Mouse (Mus musculus) midbrain, embryonic 14.5 days (tissue): Measurements from ENCODE around the gene Ggt5. TPM values are rescaled to one million over a fixed set of nuclear protein-coding genes. Genes with fewer than 3 reads are reported as not detected.

Experiments used
- ATAC-seq: fragments of 200-750 bp; cut with Nextera tagmentation; 2 replicates; pipeline ENCODE4 v1.8.0; 2017; ENCODE audit warnings: moderate number of reproducible peaks, moderate library complexity; ENCODE audit not compliant: low FRiP score, low TSS enrichment
- DNase-seq: peaks from one replicate; pipeline ENCODE4 v3.0.0-alpha.2; 2015
- H3K27ac ChIP-seq: fragments of 300-500 bp; sonication (generic); replicated peaks from 2 replicates; pipeline ENCODE4 v1.5.1; 2014; ENCODE audit warnings: mild to moderate bottlenecking, low read depth, low read length, moderate library complexity
- H3K27me3 ChIP-seq: fragments of 300-500 bp; sonication (generic); 2 replicates; pipeline ENCODE4 v1.6.1; 2014; ENCODE audit warnings: low read length, control low read depth, mixed read lengths; ENCODE audit not compliant: control insufficient read depth, insufficient read depth
- H3K36me3 ChIP-seq: fragments of 300-500 bp; sonication (generic); 2 replicates; pipeline ENCODE4 v1.6.1; 2014; ENCODE audit warnings: low read length, control low read depth; ENCODE audit not compliant: control insufficient read depth, insufficient read depth
- H3K4me1 ChIP-seq: fragments of 300-500 bp; sonication (generic); 2 replicates; pipeline ENCODE4 v1.6.1; 2014; ENCODE audit warnings: mild to moderate bottlenecking, antibody characterized with exemption, low read length, control low read depth; ENCODE audit not compliant: control insufficient read depth, insufficient read depth
- H3K4me2 ChIP-seq: fragments of 300-500 bp; sonication (generic); 2 replicates; pipeline ENCODE4 v1.6.1; 2014; ENCODE audit warnings: mild to moderate bottlenecking, low read length, moderate library complexity
- H3K4me3 ChIP-seq: fragments of 300-500 bp; sonication (generic); replicated peaks from 2 replicates; pipeline ENCODE4 v1.5.1; 2014; ENCODE audit warnings: low read depth, low read length
- H3K9ac ChIP-seq: fragments of 300-500 bp; sonication (generic); replicated peaks from 2 replicates; pipeline ENCODE4 v1.6.1; 2014; ENCODE audit warnings: mild to moderate bottlenecking, low read length, moderate library complexity
- H3K9me3 ChIP-seq: fragments of 300-500 bp; sonication (generic); 2 replicates; pipeline ENCODE4 v1.6.1; 2016; ENCODE audit warnings: low read length, control low read depth, mixed read lengths; ENCODE audit not compliant: control insufficient read depth
- WGBS: fragments of 180-500 bp; shearing (Covaris S2); extraction: QIAGEN DNeasy Blood & Tissue Kit; methylation state at CpG from one replicate; pipeline ENCODE4 v1.1.7; 2014; 5-methylcytosine and 5-hydroxymethylcytosine counted together
- polyA plus RNA-seq: library from polyadenylated mRNA; unstranded; fragments of >200 nt; fragmentation: Nextera tagmentation; extraction: Ambion mirVana; gene quantifications from 2 replicates; pipeline ENCODE4 v1.2.1, GENCODE M21; 2014

The Ggt5 gene
- polyA plus RNA-seq, 1 experiment from 2014 or later, result 1.9 TPM

GRCm38 (mm10) chr10:75573181-75573580 lies 16.0 kb upstream of the Ggt5 start:
- Histone ChIP-seq H3K36me3 (no peaks in the 10 kb centered on the region), H3K9me3 (no peaks in the 10 kb centered on the region), H3K27me3 (peaks cover 3% of the 10 kb centered on the region; the same call in 1 of the 2 replicates), H3K4me1 (no peaks in the 10 kb centered on the region), H3K4me3 (no peak overlapping the region), H3K9ac (no peak overlapping the region), H3K27ac (no peak overlapping the region), H3K4me2 (no peak overlapping the region)
- DNase-seq (no peak), ATAC-seq (no peak)
- WGBS, result 55% methylated on average over 10 of the region's 10 CpGs

DNA sequence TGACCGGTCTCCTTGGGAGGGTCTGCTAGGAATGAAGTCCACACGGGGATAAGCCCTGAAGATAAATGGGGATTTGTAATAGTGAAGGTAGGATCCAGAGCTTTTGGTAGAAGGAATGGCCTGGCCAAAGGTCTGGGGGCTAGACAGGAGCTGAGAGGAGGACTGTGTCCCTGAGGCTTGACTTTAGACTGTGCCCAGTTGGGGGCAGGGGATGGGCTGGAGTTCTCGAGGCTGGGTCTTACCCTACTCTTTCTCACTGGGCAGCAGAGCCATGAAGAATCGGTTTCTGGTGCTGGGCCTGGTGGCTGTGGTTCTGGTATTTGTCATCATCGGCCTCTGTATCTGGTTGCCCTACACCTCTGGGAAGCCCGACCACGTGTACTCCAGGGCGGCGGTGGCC lies 15.2 kb upstream of the Ggt5 start:
- WGBS, result 88% methylated on average over 9 of the region's 9 CpGs
- H3K9me3 ChIP-seq, result no peaks in the 10 kb centered on the region
- H3K4me2 ChIP-seq, result no peak overlapping the region
- ATAC-seq (no peak), DNase-seq (no peak)
- H3K27ac ChIP-seq, result no peak overlapping the region
- H3K27me3 ChIP-seq, result no peaks in the 10 kb centered on the region
- H3K36me3 ChIP-seq, result no peaks in the 10 kb centered on the region
- H3K4me3 ChIP-seq, result no peak overlapping the region
- no peaks in the 10 kb centered on the region for H3K4me1 ChIP-seq
- no peak overlapping the region for H3K9ac ChIP-seq

GRCm38 (mm10) chr10:75579129-75579528 lies 10.0 kb upstream of the Ggt5 start:
- 83% methylated on average over 6 of the region's 6 CpGs for WGBS
- no peaks in the 10 kb centered on the region for H3K36me3 ChIP-seq
- DNase-seq (no peak), ATAC-seq (no peak)
- H3K9me3 ChIP-seq, result no peaks in the 10 kb centered on the region
- H3K9ac ChIP-seq, result no peak overlapping the region
- no peaks in the 10 kb centered on the region for H3K4me1 ChIP-seq
- H3K27ac ChIP-seq, result no peak overlapping the region
- no peaks in the 10 kb centered on the region for H3K27me3 ChIP-seq
- no peak overlapping the region for H3K4me2 ChIP-seq
- no peak overlapping the region for H3K4me3 ChIP-seq

DNA sequence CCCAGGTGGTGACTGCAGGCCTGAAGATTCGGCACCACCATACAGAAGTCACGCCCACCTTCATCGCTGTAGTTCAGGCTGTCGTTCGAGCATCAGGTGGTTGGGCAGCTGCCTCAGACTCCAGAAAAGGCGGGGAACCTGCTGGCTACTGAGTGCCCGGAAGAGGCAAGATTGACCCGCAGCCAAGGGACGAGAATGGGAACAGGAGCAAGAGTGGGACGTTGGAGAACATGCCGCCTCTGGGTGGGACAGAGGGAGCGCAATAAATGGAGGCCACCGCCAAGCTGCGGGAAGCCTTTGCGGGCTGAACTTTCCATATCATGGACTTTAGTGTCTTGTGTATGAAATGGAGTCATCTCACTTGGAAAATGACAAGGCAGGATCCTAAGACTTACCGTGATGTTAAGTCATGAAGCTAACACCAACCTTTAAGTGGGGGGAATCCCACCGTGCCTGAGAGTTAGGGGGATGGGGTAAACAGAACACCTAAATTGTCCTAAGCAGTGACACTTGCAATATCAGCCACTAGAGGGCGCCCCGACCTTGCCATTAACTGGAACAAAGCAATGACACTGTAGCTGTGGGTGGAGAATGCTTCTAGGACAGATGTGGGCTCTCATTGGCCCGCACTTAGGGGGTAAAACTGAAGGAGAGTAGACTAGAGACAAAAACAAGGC lies 3.1 kb upstream of the Ggt5 start:
- peak; percentile 65; the same call in 1 of the 2 replicates for ATAC-seq
- 21% methylated on average over 20 of the region's 20 CpGs for WGBS
- no peak overlapping the region for H3K27ac ChIP-seq

GRCm38 (mm10) chr10:75586553-75586879 lies 2.6 kb upstream of the Ggt5 start:
- H3K36me3 ChIP-seq, result no peaks in the 10 kb centered on the region
- no peaks in the 10 kb centered on the region; the same call in 1 of the 2 replicates for H3K4me1 ChIP-seq
- no peak overlapping the region for H3K27ac ChIP-seq
- no peaks in the 10 kb centered on the region for H3K27me3 ChIP-seq
- H3K9me3 ChIP-seq, result no peaks in the 10 kb centered on the region
- ATAC-seq (no peak), DNase-seq (no peak)
- H3K4me3 ChIP-seq, result no peak overlapping the region
- no peak overlapping the region for H3K9ac ChIP-seq
- no peak overlapping the region for H3K4me2 ChIP-seq
- WGBS, result 89% methylated on average over 1 of the region's 1 CpGs

More for the DNA sequence above, 3.1 kb upstream of the Ggt5 start:
- peak; percentile 95 for DNase-seq
- H3K9ac ChIP-seq, result no peak overlapping the region
- H3K4me3 ChIP-seq, result no peak overlapping the region
- no peaks in the 10 kb centered on the region; the same call in 1 of the 2 replicates for H3K4me1 ChIP-seq
- H3K36me3 ChIP-seq, result no peaks in the 10 kb centered on the region
- no peaks in the 10 kb centered on the region for H3K27me3 ChIP-seq
- no peaks in the 10 kb centered on the region for H3K9me3 ChIP-seq
- peak overlapping the region; percentile 25; the same call in 1 of the 2 replicates for H3K4me2 ChIP-seq

- WGBS, result 94% methylated on average over 4 of the region's 4 CpGs
- Histone ChIP-seq H3K4me2 (no peak overlapping the region), H3K9me3 (no peaks in the 10 kb centered on the region), H3K27me3 (no peaks in the 10 kb centered on the region), H3K27ac (no peak overlapping the region), H3K36me3 (no peaks in the 10 kb centered on the region), H3K9ac (no peak overlapping the region), H3K4me3 (no peak overlapping the region), H3K4me1 (no peaks in the 10 kb centered on the region; the same call in 1 of the 2 replicates)
- ATAC-seq (no peak), DNase-seq (no peak)
These were observed 1.4 kb upstream of the Ggt5 start for GRCm38 (mm10) chr10:75587781-75588180.

DNA sequence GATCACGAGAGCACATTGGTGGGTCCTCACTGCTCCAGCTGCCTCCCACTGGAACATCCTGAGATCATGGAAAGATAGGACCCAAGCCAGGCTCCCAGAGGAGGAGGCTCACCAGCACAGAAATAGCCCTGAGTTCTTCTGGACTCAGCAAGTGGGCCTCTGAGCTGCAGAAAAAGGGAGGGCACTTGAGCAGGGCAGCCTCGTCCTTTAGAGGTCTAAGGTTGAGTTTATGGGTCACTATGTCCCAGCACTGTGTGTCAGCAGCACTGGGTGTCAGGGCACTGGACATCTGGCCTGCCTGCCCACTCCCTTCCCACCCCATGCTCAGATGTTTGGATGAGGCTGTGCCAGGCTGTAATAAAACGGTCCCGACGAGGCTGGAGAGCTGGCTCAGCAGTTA lies 804 bp upstream of the Ggt5 start:
- no peak overlapping the region for H3K4me2 ChIP-seq
- ATAC-seq (no peak), DNase-seq (no peak)
- H3K4me1 ChIP-seq, result no peaks in the 10 kb centered on the region; the same call in 1 of the 2 replicates
- no peak overlapping the region for H3K9ac ChIP-seq
- no peak overlapping the region for H3K4me3 ChIP-seq
- no peaks in the 10 kb centered on the region for H3K27me3 ChIP-seq
- no peak overlapping the region for H3K27ac ChIP-seq
- H3K9me3 ChIP-seq, result no peaks in the 10 kb centered on the region
- WGBS, result 73% methylated on average over 5 of the region's 5 CpGs
- no peaks in the 10 kb centered on the region for H3K36me3 ChIP-seq

DNA sequence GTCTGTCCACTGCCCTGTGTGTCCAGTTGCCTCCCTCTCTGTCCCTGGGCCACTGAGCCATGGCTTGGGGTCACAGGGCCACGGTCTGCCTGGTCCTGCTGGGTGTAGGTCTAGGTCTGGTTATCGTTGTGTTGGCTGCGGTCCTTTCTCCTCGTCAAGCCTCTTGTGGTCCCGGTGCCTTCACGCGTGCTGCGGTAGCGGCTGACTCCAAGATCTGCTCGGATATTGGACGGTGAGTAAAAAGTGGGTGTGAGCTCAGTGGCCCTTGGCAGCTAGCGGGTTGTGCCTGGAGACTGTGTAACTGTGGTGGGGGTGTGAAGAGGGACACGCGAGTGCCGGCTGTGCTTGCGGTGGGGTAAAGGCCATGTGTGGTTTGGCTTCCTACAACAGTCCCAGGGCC lies 511 bp downstream of the Ggt5 start:
- no peak for DNase-seq
- H3K36me3 ChIP-seq, result no peaks in the 10 kb centered on the region
- no peak for ATAC-seq
- H3K27me3 ChIP-seq, result no peaks in the 10 kb centered on the region
- no peak overlapping the region for H3K4me3 ChIP-seq
- H3K27ac ChIP-seq, result no peak overlapping the region
- H3K4me1 ChIP-seq, result no peaks in the 10 kb centered on the region; the same call in 1 of the 2 replicates
- H3K4me2 ChIP-seq, result no peak overlapping the region; the same call in 1 of the 2 replicates
- H3K9ac ChIP-seq, result 0 out of 2 replicates have a peak overlapping the region, but pooled peaks have one; percentile 6
- no peaks in the 10 kb centered on the region for H3K9me3 ChIP-seq
- 84% methylated on average over 16 of the region's 16 CpGs for WGBS

DNA sequence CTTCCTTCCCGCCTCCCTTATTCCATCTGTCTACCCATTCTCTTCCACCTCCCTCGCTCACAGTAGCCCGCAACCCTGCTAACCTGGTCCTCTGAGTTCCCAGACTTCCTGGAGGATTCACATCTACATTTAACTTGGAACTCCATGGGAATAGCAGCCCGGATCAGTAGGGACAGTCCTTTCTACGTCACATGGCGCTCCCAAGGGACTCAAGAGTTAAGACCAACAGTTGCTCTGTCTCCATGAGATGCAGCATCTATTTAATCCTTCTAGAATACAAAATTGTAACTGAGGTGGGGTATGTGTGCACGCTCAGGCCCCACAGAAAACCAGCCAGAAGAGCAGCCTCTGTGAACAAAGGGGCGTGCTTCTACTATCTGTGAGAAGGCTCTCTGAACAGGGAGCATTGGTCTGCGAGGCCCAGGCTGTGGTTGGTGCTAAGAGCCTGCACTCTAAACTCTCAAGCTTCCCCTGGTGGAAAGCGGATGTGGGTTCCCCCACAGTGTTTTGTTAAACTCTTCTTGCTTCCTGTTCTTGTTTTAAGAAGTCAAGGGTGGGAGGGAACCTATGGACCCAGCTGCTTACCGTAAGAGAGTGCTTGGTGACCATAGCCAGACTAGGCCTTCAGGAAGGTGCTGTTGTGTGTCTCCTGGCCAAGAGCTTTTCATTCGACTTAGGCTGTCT lies 2.2 kb downstream of the Ggt5 start:
- no peaks in the 10 kb centered on the region for H3K36me3 ChIP-seq
- no peak overlapping the region for H3K4me2 ChIP-seq
- no peak overlapping the region for H3K9ac ChIP-seq
- no peak overlapping the region for H3K27ac ChIP-seq
- DNase-seq (no peak), ATAC-seq (no peak)
- no peaks in the 10 kb centered on the region for H3K9me3 ChIP-seq
- no peak overlapping the region for H3K4me3 ChIP-seq
- H3K27me3 ChIP-seq, result no peaks in the 10 kb centered on the region
- whole genome bisulfite sequencing, result 83% methylated on average over 12 of the region's 12 CpGs
- no peaks in the 10 kb centered on the region; the same call in 1 of the 2 replicates for H3K4me1 ChIP-seq
